Mouse (Mus musculus): Measurements from ENCODE around the gene Cped1. TPM values are rescaled to one million over a fixed set of nuclear protein-coding genes. Genes with fewer than 3 reads are reported as not detected.
A peak's percentile ranks its signal among the peaks of the same experiment; 100 is the strongest.

Gene Cped1
- 10 to 100 TPM; 38.2 to 51.7 TPM for total RNA-seq (2021)
- 5.6 and 7.1 TPM in 2 replicates for polyA plus RNA-seq (2012; rRNA removed)
- long read RNA-seq, full-length matches to known transcripts, result 21 of 33 reads
- long read RNA-seq, partial matches to known transcripts, result 4 of 33 reads
- long read RNA-seq, other reads (novel, unspliced or antisense), result 8 of 33 reads

- DNase-seq, result peak; percentile 90
Measured at GRCm38 (mm10) chr6:21985732-21986540, at the start of gene Cped1. Gene Cped1 (plus strand): TSS chr6:21985916.

- no peak for DNase-seq
Measured at GRCm38 (mm10) chr6:21937981-21938635, 47.6 kb upstream of the Cped1 start.

GRCm38 (mm10) chr6:21949226-21949731 is 36.4 kb upstream of the Cped1 start, which contains the start of gene Ing3:
Gene Ing3 (plus strand): TSS chr6:21949571.
- peak; percentile 98 for DNase-seq

- peak; percentile 98 for DNase-seq
Measured at GRCm38 (mm10) chr6:21949771-21950448, 35.8 kb upstream of the Cped1 start.

- DNase-seq, result no peak
Measured at GRCm38 (mm10) chr6:21950676-21951075, 35.0 kb upstream of the Cped1 start.

GRCm38 (mm10) chr6:21955468-21955867 is 30.2 kb upstream of the Cped1 start:
- no peak for DNase-seq

- DNase-seq, result no peak
Measured at GRCm38 (mm10) chr6:21958922-21959321, 26.8 kb upstream of the Cped1 start.

- no peak for DNase-seq
Measured at GRCm38 (mm10) chr6:21959909-21960308, 25.8 kb upstream of the Cped1 start.

- no peak for DNase-seq
Measured at GRCm38 (mm10) chr6:21977532-21977931, 8.2 kb upstream of the Cped1 start.

- no peak for DNase-seq
Measured at GRCm38 (mm10) chr6:21981114-21981513, 4.6 kb upstream of the Cped1 start.

- DNase-seq, result peak; percentile 76
Measured at GRCm38 (mm10) chr6:21984990-21985731, 555 bp upstream of the Cped1 start.

- DNase-seq, result peak; percentile 71
Measured at GRCm38 (mm10) chr6:21986660-21987331, 1.1 kb downstream of the Cped1 start.

- no peak for DNase-seq
Measured at GRCm38 (mm10) chr6:21987554-21987953, 1.8 kb downstream of the Cped1 start.

GRCm38 (mm10) chr6:21988296-21988695 is 2.6 kb downstream of the Cped1 start:
- no peak for DNase-seq

- DNase-seq, result no peak
Measured at GRCm38 (mm10) chr6:21989081-21989480, 3.4 kb downstream of the Cped1 start.

GRCm38 (mm10) chr6:21990181-21991135 is 4.7 kb downstream of the Cped1 start:
- no peak for DNase-seq

GRCm38 (mm10) chr6:21991151-21991550 is 5.4 kb downstream of the Cped1 start:
- no peak for DNase-seq

GRCm38 (mm10) chr6:21993070-21993469 is 7.4 kb downstream of the Cped1 start:
- no peak for DNase-seq

- no peak for DNase-seq
Measured at GRCm38 (mm10) chr6:21998131-21998530, 12.4 kb downstream of the Cped1 start.

GRCm38 (mm10) chr6:21999025-21999424 is 13.3 kb downstream of the Cped1 start:
- no peak for DNase-seq

Data from adrenal gland, adult 2 months (tissue).